Mouse (Mus musculus) cerebellum, adult 2 months (tissue): ENCODE measurements around the gene Arhgap24. TPM values are rescaled to one million over a fixed set of nuclear protein-coding genes. Genes with fewer than 3 reads are reported as not detected.

Experiments used
- DNase-seq, 2 experiments: peaks; one replicate each; pipeline ENCODE4 v3.0.0; 2021
- H3K27ac ChIP-seq: fragments of 200-500 bp; 2 replicates; pipeline ENCODE4 v1.5.1; 2012; ENCODE audit warnings: low read length, control low read depth, inconsistent platforms; ENCODE audit not compliant: insufficient read depth
- H3K27me3 ChIP-seq: fragments of 200-500 bp; 2 replicates; pipeline ENCODE4 v1.6.1; 2012; ENCODE audit warnings: inconsistent platforms, mild to moderate bottlenecking, low read length, moderate library complexity; ENCODE audit not compliant: control insufficient read depth, insufficient read depth
- H3K4me1 ChIP-seq: fragments of 200-500 bp; 2 replicates; pipeline ENCODE4 v1.6.1; 2011; ENCODE audit warnings: low read length; ENCODE audit not compliant: control insufficient read depth, insufficient read depth
- H3K4me3 ChIP-seq: fragments of 200-500 bp; replicated peaks from 2 replicates; pipeline ENCODE3; 2011; ENCODE audit warnings: mild to moderate bottlenecking, low read depth, low read length, control low read depth; ENCODE audit not compliant: insufficient read depth
- CTCF ChIP-seq: fragments of 200-500 bp; IDR thresholded peaks from 2 replicates; pipeline ENCODE4 v1.5.1; 2011; ENCODE audit warnings: low read depth, mild to moderate bottlenecking, control low read depth, low read length, moderate library complexity, borderline replicate concordance; ENCODE audit not compliant: insufficient read depth
- POLR2A ChIP-seq: fragments of 200-500 bp; IDR thresholded peaks from 2 replicates; pipeline ENCODE4 v1.6.1; 2011; ENCODE audit warnings: low read length, control low read depth, borderline replicate concordance; ENCODE audit not compliant: insufficient read depth
- WGBS: fragments of 180-500 bp; shearing (Covaris S2); methylation state at CpG from one replicate; pipeline ENCODE4 v1.1.7; 2018; 5-methylcytosine and 5-hydroxymethylcytosine counted together
- polyA plus RNA-seq: library from polyadenylated mRNA; depleted of rRNA; stranded (reverse); fragments of >200 nt; gene quantifications from 2 replicates; pipeline ENCODE4 v1.2.3, GENCODE M21; 2012

The Arhgap24 gene
- polyA plus RNA-seq, 1 experiment, result 11.3 TPM

GRCm38 (mm10) chr5:102546296-102546695, 65.1 kb downstream of the Arhgap24 start:
- H3K27ac ChIP-seq, result no peak overlapping the region
- H3K4me3 ChIP-seq, result no peak overlapping the region
- no peaks in the 10 kb centered on the region for H3K27me3 ChIP-seq
- DNase-seq, result no peak
- WGBS, result 95% methylated on average over 4 of the region's 4 CpGs
- no peak for TF ChIP-seq CTCF
- TF ChIP-seq POLR2A, result no peak
- no peaks in the 10 kb centered on the region for H3K4me1 ChIP-seq

- Histone ChIP-seq H3K4me1 (no peaks in the 10 kb centered on the region), H3K4me3 (no peak overlapping the region), H3K27me3 (no peaks in the 10 kb centered on the region), H3K27ac (no peak overlapping the region)
- TF ChIP-seq CTCF, result no peak
- TF ChIP-seq POLR2A, result no peak
- no peak for DNase-seq
Observed at GRCm38 (mm10) chr5:102547786-102548185, 66.6 kb downstream of the Arhgap24 start.

GRCm38 (mm10) chr5:102548382-102548781, 67.2 kb downstream of the Arhgap24 start:
- no peak overlapping the region for H3K27ac ChIP-seq
- H3K4me1 ChIP-seq, result no peaks in the 10 kb centered on the region
- no peak overlapping the region for H3K4me3 ChIP-seq
- no peak for DNase-seq
- no peak for TF ChIP-seq POLR2A
- no peak for TF ChIP-seq CTCF
- 74% methylated on average over 2 of the region's 2 CpGs for WGBS
- no peaks in the 10 kb centered on the region for H3K27me3 ChIP-seq

GRCm38 (mm10) chr5:102550211-102550610, 69.0 kb downstream of the Arhgap24 start:
- 63% methylated on average over 3 of the region's 3 CpGs for WGBS
- no peak for DNase-seq
- TF ChIP-seq CTCF (no peak), POLR2A (no peak)
- no peaks in the 10 kb centered on the region for H3K4me1 ChIP-seq
- H3K4me3 ChIP-seq, result no peak overlapping the region
- H3K27me3 ChIP-seq, result no peaks in the 10 kb centered on the region
- H3K27ac ChIP-seq, result no peak overlapping the region

- DNase-seq, result no peak
- no peak overlapping the region for H3K4me3 ChIP-seq
- H3K4me1 ChIP-seq, result no peaks in the 10 kb centered on the region
- no peak overlapping the region for H3K27ac ChIP-seq
- no peaks in the 10 kb centered on the region for H3K27me3 ChIP-seq
- no peak for TF ChIP-seq CTCF
- TF ChIP-seq POLR2A, result no peak
- 63% methylated on average over 11 of the region's 11 CpGs for WGBS
Observed at GRCm38 (mm10) chr5:102550870-102551637, 69.9 kb downstream of the Arhgap24 start.

GRCm38 (mm10) chr5:102552533-102552932, 71.3 kb downstream of the Arhgap24 start:
- no peak for TF ChIP-seq POLR2A
- no peak for TF ChIP-seq CTCF
- no peak for DNase-seq
- 80% methylated on average over 1 of the region's 1 CpGs for WGBS
- Histone ChIP-seq H3K4me3 (no peak overlapping the region), H3K27ac (no peak overlapping the region), H3K27me3 (no peaks in the 10 kb centered on the region), H3K4me1 (no peaks in the 10 kb centered on the region)

- 87% methylated on average over 4 of the region's 4 CpGs for WGBS
- Histone ChIP-seq H3K27ac (no peak overlapping the region), H3K4me3 (no peak overlapping the region), H3K4me1 (no peaks in the 10 kb centered on the region), H3K27me3 (no peaks in the 10 kb centered on the region)
- no peak for DNase-seq
- no peak for TF ChIP-seq CTCF
- no peak for TF ChIP-seq POLR2A
Observed at GRCm38 (mm10) chr5:102555958-102556357, 74.8 kb downstream of the Arhgap24 start.

GRCm38 (mm10) chr5:102560270-102560669, 79.1 kb downstream of the Arhgap24 start:
- 42% methylated on average over 6 of the region's 6 CpGs for WGBS
- Histone ChIP-seq H3K27me3 (no peaks in the 10 kb centered on the region), H3K4me3 (no peak overlapping the region), H3K4me1 (no peaks in the 10 kb centered on the region), H3K27ac (no peak overlapping the region)
- no peak for TF ChIP-seq POLR2A
- no peak for TF ChIP-seq CTCF
- no peak for DNase-seq
